Mouse (Mus musculus) kidney, adult 2 months (tissue): Measurements from ENCODE around the gene Olfr52.

Experiments
- CTCF ChIP-seq: fragments of 200-500 bp; conservative IDR thresholded peaks from 2 replicates; pipeline ENCODE4 v1.5.1; 2011; ENCODE audit warnings: low read depth, mild to moderate bottlenecking, control low read depth, low read length, moderate library complexity, mixed read lengths; ENCODE audit not compliant: insufficient read depth, insufficient read length
- POLR2A ChIP-seq: fragments of 200-500 bp; IDR thresholded peaks from one replicate; pipeline ENCODE4 v1.6.1; 2011; ENCODE audit warnings: low read depth, low read length, control low read depth

- TF ChIP-seq POLR2A (no peak), CTCF (no peak)
These were observed 10.4 kb upstream of the Olfr52 start for GRCm38 (mm10) chr2:86195863-86196262.
